9 mouse cellular contexts compared by ENCODE assay signal in the genomic region with DNA sequence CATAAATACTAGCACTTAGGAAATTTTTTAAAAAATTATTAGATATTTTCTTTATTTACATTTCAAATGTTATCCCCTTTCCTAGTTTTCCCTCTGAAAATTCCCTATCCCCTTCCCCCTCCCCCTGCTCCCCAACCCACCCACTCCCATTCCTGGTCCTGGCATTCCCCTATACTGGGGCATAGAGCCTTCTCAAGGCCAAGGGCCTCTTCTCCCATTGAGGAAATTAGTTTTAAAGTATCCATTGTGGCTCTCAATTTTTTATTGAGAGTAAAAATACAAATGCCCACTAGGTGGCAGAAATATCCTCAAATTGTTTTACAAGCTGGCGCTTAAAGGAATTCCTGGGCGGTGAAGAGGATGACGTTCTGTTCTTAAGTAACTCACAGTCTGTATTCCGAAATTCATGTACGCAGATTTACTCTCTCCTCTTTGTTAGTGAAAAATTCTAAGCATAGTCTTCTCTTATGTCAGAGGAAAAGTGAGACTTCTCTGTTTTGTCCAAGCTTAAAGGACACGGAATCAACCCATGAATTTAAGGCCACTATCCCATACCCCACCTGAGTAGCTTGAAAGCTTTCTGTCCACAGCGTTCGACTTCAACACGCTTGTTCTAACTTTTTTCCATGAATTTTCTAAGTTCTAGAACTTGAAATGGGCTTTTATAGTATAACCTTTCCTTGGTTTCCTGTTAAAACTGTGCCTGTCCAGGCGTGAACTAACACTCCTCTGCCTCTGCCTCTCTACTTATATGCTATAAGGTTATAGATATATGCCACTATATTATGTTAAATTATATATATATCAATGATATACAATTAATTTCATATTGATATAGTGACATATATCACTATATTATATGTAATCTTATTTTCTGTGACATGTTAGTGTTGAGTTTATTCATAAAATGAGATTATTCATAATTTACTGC. TPM values are rescaled to one million over a fixed set of nuclear protein-coding genes. Genes with fewer than 3 reads are reported as not detected.
DNase-seq lines count a peak whose midpoint lies in the region; ATAC-seq and TF ChIP-seq lines count a peak whose summit lies in the region.
"Had no signal": no experiment of that assay in that cellular context is flagged by ENCODE, and none has a peak within 500 bp of the region (broad histone marks: within the 10 kb centered on the region; RNA-seq: fewer than 3 reads in every experiment).

No protein-coding gene starts in this region.

- no peak for TF ChIP-seq CTCF in thymus, adult 2 months (IDR thresholded peaks at IDR 0.05; ENCODE audit: borderline replicate concordance, control insufficient read depth, extremely low read depth, insufficient read depth, low read length, poor library complexity)

- DNase-seq in thymus, postnatal 0 days (ENCODE audit: low spot score): peak; percentile 2
- DNase-seq in thymus, adult 2 months: no peak
- DNase-seq in midbrain, embryonic 14.5 days: peak; percentile 88
- no peak for DNase-seq in spleen, adult 12 weeks (ENCODE audit: low spot score)
- DNase-seq in adrenal gland, adult 2 months: no peak
- DNase-seq: liver, embryonic 13.5 days had no signal

- no peaks in the 10 kb centered on the region for H3K36me3 ChIP-seq in heart, embryonic 13.5 days
- no peaks in the 10 kb centered on the region for H3K36me3 ChIP-seq in heart, embryonic 11.5 days (ENCODE audit: control insufficient read depth, insufficient read depth, low read length)
- H3K36me3 ChIP-seq in thymus, adult 2 months (ENCODE audit: control insufficient read depth, insufficient read depth, low read length): no peaks in the 10 kb centered on the region
- no peaks in the 10 kb centered on the region for H3K36me3 ChIP-seq in midbrain, embryonic 14.5 days (ENCODE audit: control insufficient read depth, insufficient read depth, low read length)
- H3K36me3 ChIP-seq: liver, embryonic 13.5 days had no signal

- no peak for ATAC-seq in heart, embryonic 13.5 days (ENCODE audit: extremely low read depth, insufficient number of reproducible peaks, low FRiP score, low TSS enrichment)
- no peak for ATAC-seq in heart, embryonic 11.5 days (replicated peaks; ENCODE audit: insufficient number of reproducible peaks, low FRiP score, low TSS enrichment)
- ATAC-seq in hematopoietic stem cell, adult 5-6 weeks (replicated peaks in 1 of 2; ENCODE audit: insufficient read depth in 1 of 2, low FRiP score in 2 of 2, low TSS enrichment in 1 of 2, low read depth in 1 of 2, poor library complexity in 2 of 2, severe bottlenecking in 2 of 2): peak; percentile 57 to 67; a peak in 3 of 4 replicates
- no peak for ATAC-seq in midbrain, embryonic 14.5 days (ENCODE audit: low FRiP score, low TSS enrichment)

- H3K4me2 ChIP-seq in heart, embryonic 13.5 days: peak overlapping the region; percentile 53
- H3K4me2 ChIP-seq in heart, embryonic 11.5 days: no peak overlapping the region
- H3K4me2 ChIP-seq in midbrain, embryonic 14.5 days (ENCODE audit: low read length): no peak overlapping the region
- H3K4me2 ChIP-seq: liver, embryonic 13.5 days had no signal

- 41% methylated on average over 10 of the region's 10 CpGs for WGBS in heart, embryonic 13.5 days
- 39% methylated on average over 10 of the region's 10 CpGs for WGBS in heart, embryonic 11.5 days (ENCODE audit: insufficient replicate concordance)
- WGBS in thymus, adult 2 months: 48% methylated on average over 10 of the region's 10 CpGs
- WGBS in midbrain, embryonic 14.5 days: 47% methylated on average over 10 of the region's 10 CpGs

- no peak overlapping the region for H3K27ac ChIP-seq in heart, embryonic 13.5 days (replicated peaks)
- no peak overlapping the region for H3K27ac ChIP-seq in heart, embryonic 11.5 days (ENCODE audit: low read depth, low read length)
- no peak overlapping the region for H3K27ac ChIP-seq in thymus, adult 2 months (ENCODE audit: control insufficient read depth, insufficient read depth, low read length)
- H3K27ac ChIP-seq in midbrain, embryonic 14.5 days (replicated peaks; ENCODE audit: low read depth, low read length): no peak overlapping the region
- H3K27ac ChIP-seq: liver, embryonic 13.5 days had no signal

- peaks cover 14% of the 10 kb centered on the region for H3K27me3 ChIP-seq in heart, embryonic 13.5 days (replicated peaks)
- H3K27me3 ChIP-seq in heart, embryonic 11.5 days (ENCODE audit: control insufficient read depth, insufficient read depth, low read length): peaks cover 2% of the 10 kb centered on the region; the same call in 1 of the 2 replicates
- no peaks in the 10 kb centered on the region for H3K27me3 ChIP-seq in thymus, adult 2 months (ENCODE audit: control insufficient read depth, insufficient read depth, low read length)
- H3K27me3 ChIP-seq in midbrain, embryonic 14.5 days (ENCODE audit: control insufficient read depth, insufficient read depth, low read length): no peaks in the 10 kb centered on the region; the same call in 1 of the 2 replicates

- H3K9ac ChIP-seq in heart, embryonic 13.5 days: no peak overlapping the region
- H3K9ac ChIP-seq in heart, embryonic 11.5 days (ENCODE audit: low read depth, low read length): no peak overlapping the region
- no peak overlapping the region for H3K9ac ChIP-seq in midbrain, embryonic 14.5 days (replicated peaks; ENCODE audit: low read length)
- H3K9ac ChIP-seq: liver, embryonic 13.5 days had no signal

- no peak overlapping the region for H3K4me3 ChIP-seq in heart, embryonic 13.5 days
- H3K4me3 ChIP-seq in heart, embryonic 11.5 days (ENCODE audit: low read depth, low read length): no peak overlapping the region
- H3K4me3 ChIP-seq in thymus, adult 2 months (ENCODE audit: control insufficient read depth, insufficient read depth, low read length): no peak overlapping the region
- no peak overlapping the region for H3K4me3 ChIP-seq in midbrain, embryonic 14.5 days (replicated peaks; ENCODE audit: low read depth, low read length)
- H3K4me3 ChIP-seq: liver, embryonic 13.5 days had no signal

- H3K4me1 ChIP-seq in heart, embryonic 13.5 days: no peaks in the 10 kb centered on the region
- no peaks in the 10 kb centered on the region for H3K4me1 ChIP-seq in heart, embryonic 11.5 days (ENCODE audit: control insufficient read depth, insufficient read depth, low read length)
- no peaks in the 10 kb centered on the region for H3K4me1 ChIP-seq in thymus, adult 2 months (replicated peaks; ENCODE audit: control insufficient read depth, insufficient read depth, low read length)
- 0 out of 2 replicates have a peak, but pooled peaks cover 1% of the 10 kb centered on the region for H3K4me1 ChIP-seq in midbrain, embryonic 14.5 days (ENCODE audit: control insufficient read depth, insufficient read depth, low read length)
- H3K4me1 ChIP-seq: liver, embryonic 13.5 days had no signal

- TF ChIP-seq POLR2A in thymus, adult 2 months (IDR thresholded peaks at IDR 0.05; ENCODE audit: control insufficient read depth, extremely low read depth, insufficient read depth, low read length, poor library complexity): no peak

- H3K9me3 ChIP-seq in heart, embryonic 13.5 days: no peaks in the 10 kb centered on the region
- H3K9me3 ChIP-seq in heart, embryonic 11.5 days (replicated peaks; ENCODE audit: control insufficient read depth, low read length): no peaks in the 10 kb centered on the region
- no peaks in the 10 kb centered on the region for H3K9me3 ChIP-seq in midbrain, embryonic 14.5 days (ENCODE audit: control insufficient read depth, low read length)
- H3K9me3 ChIP-seq: liver, embryonic 13.5 days had no signal

RNA-seq across cellular contexts. Expression of a gene that starts 4.9 kb away (rescaled TPM):
- polyA plus RNA-seq in heart, embryonic 13.5 days (2015; fragmentation: Nextera tagmentation; extraction: Ambion mirVana): 3.1 and 3.4 TPM in 2 replicates
- polyA plus RNA-seq in heart, embryonic 11.5 days (2014; fragmentation: Nextera tagmentation; extraction: Ambion mirVana): 0.79 TPM in 1 of 2 replicates, not detected in the other
- 0.35 and 0.60 TPM in 2 replicates for polyA plus RNA-seq in thymus, postnatal 0 days (2015; fragmentation: Nextera tagmentation; extraction: Ambion mirVana)
- not detected in 2 replicates for polyA plus RNA-seq in thymus, adult 2 months (2012; rRNA removed)
- not detected in 2 replicates for total RNA-seq in hematopoietic stem cell, adult 5-6 weeks (2017)
- polyA plus RNA-seq in midbrain, embryonic 14.5 days (2014; fragmentation: Nextera tagmentation; extraction: Ambion mirVana): 1.5 and 2.6 TPM in 2 replicates
- not detected for total RNA-seq in adrenal gland, adult 2 months (2021)
- polyA plus RNA-seq in adrenal gland, adult 2 months (2012; rRNA removed): not detected in 2 replicates
- polyA plus RNA-seq: liver, embryonic 13.5 days had no signal

RNA-seq across cellular contexts. Expression of a gene that starts 36.0 kb away (rescaled TPM):
- polyA plus RNA-seq in heart, embryonic 13.5 days (2015; fragmentation: Nextera tagmentation; extraction: Ambion mirVana): not detected in 2 replicates
- not detected in 2 replicates for polyA plus RNA-seq in heart, embryonic 11.5 days (2014; fragmentation: Nextera tagmentation; extraction: Ambion mirVana)
- 0.05 TPM in 1 of 2 replicates, not detected in the other for polyA plus RNA-seq in thymus, postnatal 0 days (2015; fragmentation: Nextera tagmentation; extraction: Ambion mirVana)
- polyA plus RNA-seq in thymus, adult 2 months (2012; rRNA removed): 0.08 TPM in 1 of 2 replicates, not detected in the other
- not detected in 2 replicates for total RNA-seq in hematopoietic stem cell, adult 5-6 weeks (2017)
- polyA plus RNA-seq in midbrain, embryonic 14.5 days (2014; fragmentation: Nextera tagmentation; extraction: Ambion mirVana): not detected in 2 replicates
- not detected for total RNA-seq in adrenal gland, adult 2 months (2021)
- polyA plus RNA-seq in adrenal gland, adult 2 months (2012; rRNA removed): not detected in 2 replicates
- polyA plus RNA-seq: liver, embryonic 13.5 days had no signal

Comparison
In these comparisons a context has a peak if more than half of its experiments do, and no peak if none do; other contexts are left out.
1. DNase-seq: peak in thymus, postnatal 0 days (single experiment) and midbrain, embryonic 14.5 days (single experiment); none in thymus, adult 2 months (single experiment), spleen, adult 12 weeks (single experiment) and adrenal gland, adult 2 months (single experiment).
2. ATAC-seq: peak in hematopoietic stem cell, adult 5-6 weeks (2 of 2); none in heart, embryonic 13.5 days (single experiment), heart, embryonic 11.5 days (single experiment) and midbrain, embryonic 14.5 days (single experiment).